Mouse (Mus musculus) urinary bladder, postnatal 4 days (tissue): ENCODE measurements at regions not wholly inside any gene's neighbourhood (a gene's known extent, or its start where the extent isn't known, plus 50 kb on each side); places are given as distances from the start of the nearest gene placed in this dataset.

ENCODE experiments used
- DNase-seq, 2 experiments: peaks; one replicate each; pipeline ENCODE4 v3.0.0; 2021 to 2022; ENCODE audit warnings: low spot score in 2 of 2

GRCm38 (mm10) chr2:160583506-160583905 lies 62.2 kb upstream of the Top1 start:
- DNase-seq: no peak

- no peak for DNase-seq
Observed at GRCm38 (mm10) chr2:160584568-160584967, 61.1 kb upstream of the Top1 start.

GRCm38 (mm10) chr2:160587015-160587835 lies 58.5 kb upstream of the Top1 start:
- DNase-seq: no peak

- no peak for DNase-seq
Observed at GRCm38 (mm10) chr2:160588401-160588800, 57.3 kb upstream of the Top1 start.

- no peak for DNase-seq
Observed at GRCm38 (mm10) chr2:160590209-160590910, 55.3 kb upstream of the Top1 start.

GRCm38 (mm10) chr2:160591446-160592180 lies 54.1 kb upstream of the Top1 start:
- peak in 1 of 2 experiments; percentile 48 for DNase-seq

- peak; percentile 55 to 74 for DNase-seq
Observed at GRCm38 (mm10) chr2:160593035-160593434, 52.7 kb upstream of the Top1 start.
